Mouse (Mus musculus) frontal cortex, postnatal 10 days (tissue): ENCODE measurements around the gene Piga.

Experiments
- DNase-seq, 2 experiments: peaks; one replicate each; pipeline ENCODE4 v3.0.0; 2022; ENCODE audit warnings: low spot score in 2 of 2, mixed read lengths in 1 of 2

Gene Piga

GRCm38 (mm10) chrX:164432682-164433081 lies 13.1 kb downstream of the Piga start:
- DNase-seq, result no peak

- no peak for DNase-seq
Observed at GRCm38 (mm10) chrX:164436709-164437108, 17.1 kb downstream of the Piga start, which contains the start of gene Asb11. Asb11 (plus strand) TSS chrX:164436994.

- DNase-seq, result no peak
Observed at GRCm38 (mm10) chrX:164439462-164439861, 19.9 kb downstream of the Piga start.

GRCm38 (mm10) chrX:164440140-164440539 lies 20.6 kb downstream of the Piga start:
- no peak for DNase-seq

GRCm38 (mm10) chrX:164440703-164441102 lies 21.1 kb downstream of the Piga start:
- no peak for DNase-seq

- DNase-seq, result no peak
Observed at GRCm38 (mm10) chrX:164441306-164441705, 21.7 kb downstream of the Piga start.

- no peak for DNase-seq
Observed at GRCm38 (mm10) chrX:164445601-164446000, 26.0 kb downstream of the Piga start.

GRCm38 (mm10) chrX:164446106-164446551 lies 26.5 kb downstream of the Piga start:
- DNase-seq, result no peak

GRCm38 (mm10) chrX:164446835-164447681 lies 27.5 kb downstream of the Piga start:
- DNase-seq, result no peak

- DNase-seq, result no peak
Observed at GRCm38 (mm10) chrX:164447682-164448071, 28.1 kb downstream of the Piga start.

GRCm38 (mm10) chrX:164449201-164449600 lies 29.6 kb downstream of the Piga start:
- no peak for DNase-seq

GRCm38 (mm10) chrX:164459205-164459878 lies 39.8 kb downstream of the Piga start:
- DNase-seq, result no peak
